Mouse (Mus musculus) ES-Bruce4 (cell line): ENCODE data around the gene Capg.

Experiments used
- CTCF ChIP-seq: IDR thresholded peaks from one replicate; pipeline ENCODE4 v1.8.1; 2011; ENCODE audit warnings: low read depth, low read length
- POLR2A ChIP-seq: IDR thresholded peaks from one replicate; pipeline ENCODE4 v1.8.1; 2011; ENCODE audit warnings: low read length; ENCODE audit not compliant: insufficient read depth

DNA sequence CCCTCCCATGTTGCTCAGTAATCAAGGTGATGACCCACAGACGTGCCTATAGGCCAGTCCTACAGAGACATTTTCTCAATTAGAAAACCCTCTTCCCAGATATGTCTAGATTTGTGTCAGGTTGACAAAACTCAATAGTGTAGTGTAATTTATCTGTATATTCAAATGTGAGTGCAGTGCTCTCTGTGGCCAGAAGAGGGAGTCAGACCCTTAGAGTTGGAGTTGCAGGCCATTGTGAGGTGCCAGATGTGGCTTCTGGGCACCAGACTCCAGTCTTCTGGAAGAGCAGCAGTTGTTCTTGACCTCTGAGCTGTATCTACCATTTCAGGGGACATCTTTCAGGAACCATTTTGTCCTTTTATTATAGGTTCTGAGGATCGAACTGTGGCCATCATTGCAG lies 2.9 kb downstream of the Capg start:
- TF ChIP-seq POLR2A (no peak), CTCF (peak; percentile 30)
